Comparison of ENCODE assay signal across 9 mouse cellular contexts in the genomic region with DNA sequence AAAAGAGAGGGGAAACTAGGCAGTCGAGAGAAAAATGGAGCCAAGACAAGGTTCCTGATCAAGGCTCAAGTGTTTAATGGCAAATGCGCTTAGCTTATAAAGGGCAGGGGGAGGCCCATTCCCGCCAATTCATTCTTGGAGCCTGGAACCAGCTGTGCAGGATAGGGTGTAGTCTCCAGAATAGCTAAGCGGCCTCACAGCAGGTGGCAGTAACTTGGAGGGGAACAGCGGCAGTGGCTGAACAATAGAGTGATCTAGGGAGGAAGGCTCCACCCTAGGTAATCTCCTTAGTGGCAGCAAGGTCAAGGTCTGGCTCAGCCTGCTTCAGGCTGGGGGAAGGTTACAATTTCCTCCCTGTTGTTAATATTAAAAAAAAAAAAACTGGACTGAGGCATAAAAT. TPM values are rescaled to one million over a fixed set of nuclear protein-coding genes. Genes with fewer than 3 reads are reported as not detected.
DNase-seq lines count a peak whose midpoint lies in the region; ATAC-seq and TF ChIP-seq lines count a peak whose summit lies in the region.
"Not testable (repeated sequence)": the region's sequence is repeated elsewhere in the genome, so short reads cannot be mapped to it uniquely, and the experiment has no call there.
"Had no signal": no experiment of that assay in that cellular context is flagged by ENCODE, and none has a peak within 500 bp of the region (broad histone marks: within the 10 kb centered on the region; RNA-seq: fewer than 3 reads in every experiment).

No protein-coding gene starts in this region.

- peak; percentile 96 for DNase-seq in ES-CJ7 (ENCODE audit: low read depth, low spot score)
- DNase-seq in adrenal gland, postnatal 14 days, result peak; percentile 6
- DNase-seq in gastrocnemius, postnatal 14 days, result peak; percentile 6
- not testable (repeated sequence) for DNase-seq in heart, postnatal 0 days (ENCODE audit: low spot score)
- peak; percentile 46 for DNase-seq in kidney, adult 2 months
- peak; percentile 3 to 17 for DNase-seq in kidney, postnatal 4 days
- DNase-seq in lung, postnatal 14 days, result peak; percentile 4
- peak; percentile 9 for DNase-seq in thymus, postnatal 4 days

- 44% methylated on average over 5 of the region's 5 CpGs for WGBS in heart, postnatal 0 days
- 54% methylated on average over 5 of the region's 5 CpGs for WGBS in kidney, adult 2 months

- TF ChIP-seq POLR2A in kidney, adult 2 months (IDR thresholded peaks at IDR 0.05; ENCODE audit: low read depth, low read length), result not testable (repeated sequence)

- H3K9me3 ChIP-seq in heart, postnatal 0 days (replicated peaks; ENCODE audit: control insufficient read depth, low read length), result not testable (repeated sequence)

- H3K4me3 ChIP-seq in heart, postnatal 0 days (ENCODE audit: low read depth, low read length); kidney, adult 2 months (ENCODE audit: insufficient read depth, low read depth, low read length): not testable (repeated sequence)

- not testable (repeated sequence) for H3K4me2 ChIP-seq in heart, postnatal 0 days (ENCODE audit: low read depth, low read length)

- peak; percentile 66; the same call in 1 of the 2 replicates for TF ChIP-seq EP300 in heart, postnatal 0 days (IDR thresholded peaks at IDR 0.05; ENCODE audit: low read depth)

- TF ChIP-seq CTCF in heart, postnatal 0 days (IDR thresholded peaks at IDR 0.05; ENCODE audit: low read depth), result not testable (repeated sequence)
- 0 out of 2 replicates have a peak, but pooled peaks have one; percentile 5 for TF ChIP-seq CTCF in kidney, adult 2 months (conservative IDR thresholded peaks at IDR 0.05; ENCODE audit: insufficient read depth, insufficient read length, low read depth, low read length)

- H3K4me1 ChIP-seq in heart, postnatal 0 days (ENCODE audit: control insufficient read depth, insufficient read depth); kidney, adult 2 months (ENCODE audit: control insufficient read depth, insufficient read depth, low read length): not testable (repeated sequence)

- H3K27me3 ChIP-seq in heart, postnatal 0 days (ENCODE audit: control insufficient read depth, insufficient read depth, low read length); kidney, adult 2 months (replicated peaks; ENCODE audit: control insufficient read depth, insufficient read depth, low read length): not testable (repeated sequence)

- H3K9ac ChIP-seq in heart, postnatal 0 days (replicated peaks; ENCODE audit: low read depth, low read length), result not testable (repeated sequence)

- not testable (repeated sequence) for H3K36me3 ChIP-seq in heart, postnatal 0 days (replicated peaks; ENCODE audit: control insufficient read depth, insufficient read depth, low read length); kidney, adult 2 months (ENCODE audit: control insufficient read depth, insufficient read depth, low read length)

- peak overlapping the region; percentile 33; the same call in 1 of the 2 replicates for H3K27ac ChIP-seq in heart, postnatal 0 days (ENCODE audit: low read depth)
- not testable (repeated sequence) for H3K27ac ChIP-seq in kidney, adult 2 months (ENCODE audit: insufficient read depth, low read depth, low read length)

- intact Hi-C loops in gastrocnemius, postnatal 14 days (cut with DNase I; ENCODE audit: low total_unique reads), result not testable (repeated sequence)

- ATAC-seq in heart, postnatal 0 days (ENCODE audit: insufficient read depth, low read depth), result peak; percentile 60; the same call in 1 of the 2 replicates

RNA-seq across cellular contexts. Expression of gene Nxpe2, which starts 49.7 kb away (rescaled TPM):
- 4.9 and 8.0 TPM in 2 replicates for total RNA-seq in adrenal gland, postnatal 14 days (2021)
- under 1 TPM; 0.39 to 0.66 TPM for total RNA-seq in gastrocnemius, postnatal 14 days (2021)
- 0.19 and 0.27 TPM in 2 replicates for total RNA-seq in heart, postnatal 0 days (2014; rRNA removed; ENCODE audit: low replicate concordance)
- polyA plus RNA-seq in heart, postnatal 0 days (2015; fragmentation: Nextera tagmentation; extraction: Ambion mirVana), result 1.2 and 1.7 TPM in 2 replicates
- polyA plus RNA-seq in kidney, adult 2 months (2012; rRNA removed), result 0.81 and 1.4 TPM in 2 replicates
- total RNA-seq: hindbrain, postnatal 0 days had no signal
